Mouse (Mus musculus) heart, postnatal 0 days (tissue): ENCODE measurements around the gene Plcxd2.

Source experiments
- CTCF ChIP-seq: IDR thresholded peaks from 2 replicates; pipeline ENCODE4 v1.5.1; 2016; ENCODE audit warnings: antibody characterized with exemption, control low read depth, low read depth
- EP300 ChIP-seq: IDR thresholded peaks from 2 replicates; pipeline ENCODE4 v1.6.1; 2016; ENCODE audit warnings: antibody characterized with exemption, low read depth

- no peak for TF ChIP-seq CTCF
- TF ChIP-seq EP300, result no peak
Observed at GRCm38 (mm10) chr16:45963837-45964236, 46.2 kb downstream of the Plcxd2 start.
